Mouse (Mus musculus): ENCODE data around the gene Birc5.

- no peak for TF ChIP-seq CTCF (IDR thresholded peaks at IDR 0.05; ENCODE audit: low read depth, low read length)
- no peak for TF ChIP-seq EP300 (IDR thresholded peaks at IDR 0.05; ENCODE audit: insufficient read depth, low read depth, low read length)
These were observed 6.9 kb downstream of the Birc5 start for GRCm38 (mm10) chr11:117855975-117856374.
